20 mouse cellular contexts compared by ENCODE assay signal in the genomic region with DNA sequence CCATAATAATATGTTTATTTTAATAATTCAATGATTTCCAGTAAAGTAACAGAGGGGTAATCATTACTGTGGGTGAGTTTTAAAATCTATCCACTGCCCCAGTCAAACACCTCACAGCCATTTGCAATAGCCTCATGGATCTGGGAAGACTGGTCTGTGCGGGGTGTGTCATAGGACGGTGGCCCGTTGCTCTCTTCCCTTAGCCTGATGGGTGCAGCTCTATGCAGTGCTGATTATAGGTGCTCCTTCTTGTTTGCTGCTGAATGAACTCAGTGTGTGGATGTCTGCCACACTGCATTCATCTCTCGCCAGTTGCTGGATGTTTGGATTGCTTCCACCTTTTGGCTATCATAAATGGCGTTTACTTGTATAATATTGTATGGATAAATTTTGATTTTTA.
"Had no signal": no experiment of that assay in that cellular context is flagged by ENCODE, and none has a peak within 500 bp of the region (broad histone marks: within the 10 kb centered on the region; RNA-seq: fewer than 3 reads in every experiment).

No protein-coding gene starts in this region.

- H3K4me2 ChIP-seq: liver, embryonic 13.5 days; liver, embryonic 15.5 days; lung, embryonic 15.5 days; midbrain, embryonic 11.5 days; midbrain, embryonic 13.5 days; midbrain, embryonic 15.5 days; neural tube, embryonic 12.5 days; stomach, embryonic 15.5 days had no signal

- H3K36me3 ChIP-seq: liver, embryonic 13.5 days; liver, embryonic 15.5 days; lung, embryonic 15.5 days; midbrain, embryonic 13.5 days; midbrain, embryonic 15.5 days; neural tube, embryonic 12.5 days; stomach, embryonic 15.5 days had no signal

- H3K27me3 ChIP-seq: liver, embryonic 13.5 days; liver, embryonic 15.5 days; lung, embryonic 15.5 days; midbrain, embryonic 13.5 days; midbrain, embryonic 15.5 days; neural tube, embryonic 12.5 days; stomach, embryonic 15.5 days had no signal

- H3K4me3 ChIP-seq: liver, embryonic 13.5 days; liver, embryonic 15.5 days; lung, embryonic 15.5 days; megakaryocyte, embryonic 14.5 days; midbrain, embryonic 13.5 days; midbrain, embryonic 15.5 days; neural tube, embryonic 12.5 days; stomach, embryonic 15.5 days had no signal

- H3K4me1 ChIP-seq: megakaryocyte, embryonic 14.5 days; midbrain, embryonic 13.5 days; midbrain, embryonic 15.5 days; neural tube, embryonic 12.5 days; stomach, embryonic 15.5 days had no signal

- ATAC-seq: liver, postnatal 0 days; lung, postnatal 0 days; midbrain, embryonic 13.5 days; midbrain, embryonic 15.5 days had no signal

- H3K9me3 ChIP-seq: liver, embryonic 13.5 days; liver, embryonic 15.5 days; lung, embryonic 15.5 days; megakaryocyte, embryonic 14.5 days; midbrain, embryonic 13.5 days; midbrain, embryonic 15.5 days; neural tube, embryonic 12.5 days; stomach, embryonic 15.5 days had no signal

- DNase-seq: liver, embryonic 13.5 days; liver, postnatal 0 days; lung, adult 2 months; lung, postnatal 14 days; lung, postnatal 36 days; right cerebral cortex, postnatal 25 days; right cerebral cortex, postnatal 4 days; spleen, adult 18-20 months; thymus, adult 2 months; thymus, postnatal 36 days had no signal

- H3K27ac ChIP-seq: liver, embryonic 13.5 days; liver, embryonic 15.5 days; lung, embryonic 15.5 days; macrophage; midbrain, embryonic 13.5 days; midbrain, embryonic 15.5 days; neural tube, embryonic 12.5 days; stomach, embryonic 15.5 days had no signal

- H3K9ac ChIP-seq: liver, embryonic 13.5 days; liver, embryonic 15.5 days; liver, postnatal 0 days; lung, embryonic 15.5 days; midbrain, embryonic 13.5 days; midbrain, embryonic 15.5 days; neural tube, embryonic 12.5 days; stomach, embryonic 15.5 days had no signal
